ENCODE assay signal across 34 mouse cellular contexts in the genomic region with DNA sequence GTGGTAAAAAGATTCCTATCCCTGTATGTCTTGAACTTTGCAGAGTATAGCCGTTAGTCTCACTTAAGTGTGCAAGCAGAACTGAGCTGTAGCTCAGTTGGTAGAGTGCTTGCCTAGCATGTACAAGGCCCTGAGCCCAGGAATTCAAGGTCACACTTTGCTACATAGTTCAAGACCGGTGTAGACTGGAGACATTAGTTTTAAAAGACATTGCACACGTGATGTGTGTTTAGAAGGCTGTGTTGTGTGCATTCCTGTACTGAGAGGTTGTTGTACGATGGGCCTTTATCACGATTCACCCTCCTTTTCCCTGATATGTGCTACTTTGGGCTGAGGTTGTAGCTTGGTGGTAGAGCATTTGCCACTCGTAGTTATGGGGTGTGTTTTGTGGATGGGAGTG.
"Had no signal": no experiment of that assay in that cellular context is flagged by ENCODE, and none has a peak within 500 bp of the region (broad histone marks: within the 10 kb centered on the region; RNA-seq: fewer than 3 reads in every experiment).

No protein-coding gene starts in this region.

- ATAC-seq: hindbrain, embryonic 16.5 days; hindbrain, postnatal 0 days; inflammation-experienced regulatory T-cells, adult 6 months; intestine, embryonic 15.5 days; intestine, embryonic 16.5 days; intestine, postnatal 0 days had no signal

- H3K4me2 ChIP-seq: heart, embryonic 11.5 days; heart, embryonic 12.5 days; heart, embryonic 13.5 days; heart, embryonic 15.5 days; hindbrain, embryonic 12.5 days; hindbrain, embryonic 13.5 days; hindbrain, embryonic 14.5 days; hindbrain, embryonic 15.5 days; intestine, embryonic 15.5 days; kidney, embryonic 15.5 days had no signal

- DNase-seq: heart, postnatal 10 days; heart, postnatal 14 days; heart, postnatal 36 days; kidney, adult 11 months; kidney, adult 18-20 months; kidney, adult 2 months; kidney, adult 8-10 months; kidney, adult 9 months; kidney, postnatal 10 days; kidney, postnatal 14 days; kidney, postnatal 25 days; kidney, postnatal 36 days; kidney, postnatal 4 days; layer of hippocampus, adult 9-11 months; layer of hippocampus, postnatal 36 days had no signal

- H3K9ac ChIP-seq: heart, embryonic 12.5 days; heart, embryonic 13.5 days; heart, embryonic 15.5 days; hindbrain, embryonic 12.5 days; hindbrain, embryonic 13.5 days; hindbrain, embryonic 14.5 days; hindbrain, embryonic 15.5 days; intestine, embryonic 15.5 days; kidney, embryonic 15.5 days had no signal

- H3K27me3 ChIP-seq: heart, embryonic 12.5 days; heart, embryonic 13.5 days; heart, embryonic 15.5 days; intestine, embryonic 15.5 days; kidney, embryonic 15.5 days had no signal

- H3K9me3 ChIP-seq: heart, embryonic 10.5 days; heart, embryonic 12.5 days; heart, embryonic 13.5 days; heart, embryonic 15.5 days; hindbrain, embryonic 10.5 days; hindbrain, embryonic 12.5 days; hindbrain, embryonic 13.5 days; hindbrain, embryonic 15.5 days; intestine, embryonic 15.5 days; kidney, embryonic 15.5 days had no signal

- H3K4me3 ChIP-seq: heart, embryonic 10.5 days; heart, embryonic 12.5 days; heart, embryonic 13.5 days; heart, embryonic 15.5 days; hindbrain, embryonic 10.5 days; hindbrain, embryonic 12.5 days; hindbrain, embryonic 13.5 days; hindbrain, embryonic 15.5 days; intestine, embryonic 15.5 days; kidney, embryonic 15.5 days; layer of hippocampus, adult 2 months had no signal

- H3K27ac ChIP-seq: heart, embryonic 10.5 days; heart, embryonic 13.5 days; heart, embryonic 15.5 days; hindbrain, embryonic 10.5 days; hindbrain, embryonic 12.5 days; hindbrain, embryonic 13.5 days; hindbrain, embryonic 14.5 days; hindbrain, embryonic 15.5 days; hindbrain, postnatal 0 days; intestine, embryonic 15.5 days; kidney, embryonic 15.5 days; kidney, postnatal 0 days; layer of hippocampus, adult 2 months had no signal

- H3K36me3 ChIP-seq: heart, embryonic 10.5 days; heart, embryonic 12.5 days; heart, embryonic 13.5 days; heart, embryonic 15.5 days; hindbrain, embryonic 10.5 days; hindbrain, embryonic 12.5 days; hindbrain, embryonic 13.5 days; hindbrain, embryonic 15.5 days; intestine, embryonic 15.5 days; kidney, embryonic 15.5 days had no signal
